Mouse (Mus musculus) hindbrain, postnatal 0 days (tissue): ENCODE measurements around the gene Tma7. TPM values are rescaled to one million over a fixed set of nuclear protein-coding genes. Genes with fewer than 3 reads are reported as not detected.

ENCODE experiments used
- ATAC-seq: fragments of 200-750 bp; cut with Nextera tagmentation; 2 replicates; pipeline ENCODE4 v1.8.0; 2017; ENCODE audit warnings: mild to moderate bottlenecking, moderate TSS enrichment, moderate library complexity
- DNase-seq: peaks from one replicate; pipeline ENCODE4 v3.0.0-alpha.2; 2015; ENCODE audit warnings: low spot score
- H3K27ac ChIP-seq: fragments of 300-500 bp; sonication (generic); 2 replicates; pipeline ENCODE4 v1.5.1; 2014; ENCODE audit warnings: mild to moderate bottlenecking
- H3K27me3 ChIP-seq: fragments of 300-500 bp; sonication (generic); 2 replicates; pipeline ENCODE4 v1.6.1; 2014; ENCODE audit warnings: low read length, mixed read lengths; ENCODE audit not compliant: insufficient read depth
- H3K36me3 ChIP-seq: fragments of 300-500 bp; sonication (generic); 2 replicates; pipeline ENCODE4 v1.6.1; 2014; ENCODE audit warnings: low read length, mixed read lengths; ENCODE audit not compliant: insufficient read depth
- H3K4me1 ChIP-seq: fragments of 300-500 bp; sonication (generic); 2 replicates; pipeline ENCODE4 v1.6.1; 2014; ENCODE audit warnings: antibody characterized with exemption, low read length, mixed read lengths; ENCODE audit not compliant: insufficient read depth
- H3K4me2 ChIP-seq: fragments of 300-500 bp; sonication (generic); 2 replicates; pipeline ENCODE4 v1.6.1; 2014; ENCODE audit warnings: low read depth, mild to moderate bottlenecking, low read length, moderate library complexity, mixed read lengths
- H3K4me3 ChIP-seq: fragments of 300-500 bp; sonication (generic); 2 replicates; pipeline ENCODE4 v1.5.1; 2014; ENCODE audit warnings: low read length
- H3K9ac ChIP-seq: fragments of 300-500 bp; sonication (generic); replicated peaks from 2 replicates; pipeline ENCODE4 v1.6.1; 2014; ENCODE audit warnings: mild to moderate bottlenecking, low read length, moderate library complexity, mixed read lengths
- H3K9me3 ChIP-seq: fragments of 300-500 bp; sonication (generic); 2 replicates; pipeline ENCODE4 v1.6.1; 2016; ENCODE audit warnings: low read length, mixed read lengths
- CTCF ChIP-seq: IDR thresholded peaks from 2 replicates; pipeline ENCODE4 v1.5.1; 2016; ENCODE audit warnings: antibody characterized with exemption, control low read depth, low read depth
- WGBS: fragments of 180-500 bp; shearing (Covaris S2); extraction: QIAGEN DNeasy Blood & Tissue Kit; methylation state at CpG from one replicate; pipeline ENCODE4 v1.1.7; 2014; 5-methylcytosine and 5-hydroxymethylcytosine counted together
- polyA plus RNA-seq: library from polyadenylated mRNA; unstranded; fragments of >200 nt; fragmentation: Nextera tagmentation; extraction: Ambion mirVana; gene quantifications from 2 replicates; pipeline ENCODE4 v1.2.1, GENCODE M21; 2015
- total RNA-seq: library from RNA; depleted of rRNA; stranded (reverse); fragments of >200 nt; gene quantifications from 2 replicates; pipeline ENCODE4 v1.2.3, GENCODE M21; 2014; rRNA removed

Tma7 gene
- 56.2 and 73.8 TPM in 2 replicates for total RNA-seq
- polyA plus RNA-seq: 764 and 779 TPM in 2 replicates

DNA sequence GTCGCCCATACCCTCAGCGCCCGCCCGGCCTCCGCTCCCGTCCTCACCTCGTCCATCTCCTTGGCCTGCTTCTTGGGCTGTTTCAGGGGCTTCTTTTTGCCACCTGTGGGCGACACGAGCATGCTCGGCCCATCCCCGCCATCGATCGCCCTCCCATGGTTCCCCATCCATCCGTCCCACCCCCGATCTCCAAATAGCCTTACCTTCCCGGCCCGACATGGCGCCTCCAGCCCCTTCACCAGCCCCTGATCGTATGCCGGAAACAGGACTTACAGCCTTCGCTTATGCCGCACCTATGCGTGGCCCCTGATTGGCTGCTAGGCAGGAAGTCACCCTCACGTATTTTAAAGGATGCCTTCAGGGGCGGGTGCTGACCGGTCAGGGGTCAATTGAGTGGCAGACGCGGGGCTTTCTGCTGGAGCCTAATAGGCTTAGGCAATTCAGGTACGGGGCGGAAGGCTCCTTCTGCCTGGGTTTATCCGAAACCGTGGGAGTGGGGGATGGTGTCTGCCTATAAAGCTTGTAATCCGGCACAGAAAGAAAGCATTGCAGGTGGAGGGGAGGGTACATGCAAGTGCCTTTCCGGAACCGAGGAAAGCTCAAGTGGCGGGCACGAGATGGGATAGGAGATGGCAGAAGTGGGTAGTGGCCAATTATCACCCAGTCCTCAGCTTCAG, at the start of gene Tma7, which contains the start of gene Ccdc51:
Tma7 (minus strand) TSS at position 464 of the 677 bp plus-strand sequence.
Ccdc51 (plus strand) TSS at position 370 of the 677 bp plus-strand sequence.
- peak within 1 kb of the TSS; percentile 84 for H3K4me2 ChIP-seq
- H3K27me3 ChIP-seq: no peaks in the 10 kb centered on the region
- H3K9me3 ChIP-seq: no peaks in the 10 kb centered on the region
- H3K9ac ChIP-seq: peak within 1 kb of the TSS; percentile 64
- H3K27ac ChIP-seq: peak within 1 kb of the TSS; percentile 75
- ATAC-seq: peak; percentile 98
- H3K36me3 ChIP-seq: 0 out of 2 replicates have a peak, but pooled peaks cover 6% of the 10 kb centered on the region
- DNase-seq: peak; percentile 93
- WGBS: under 1% methylated on average over 37 of the region's 37 CpGs
- TF ChIP-seq CTCF: no peak
- peak within 1 kb of the TSS; percentile 54 for H3K4me3 ChIP-seq
- peaks cover 15% of the 10 kb centered on the region for H3K4me1 ChIP-seq

DNA sequence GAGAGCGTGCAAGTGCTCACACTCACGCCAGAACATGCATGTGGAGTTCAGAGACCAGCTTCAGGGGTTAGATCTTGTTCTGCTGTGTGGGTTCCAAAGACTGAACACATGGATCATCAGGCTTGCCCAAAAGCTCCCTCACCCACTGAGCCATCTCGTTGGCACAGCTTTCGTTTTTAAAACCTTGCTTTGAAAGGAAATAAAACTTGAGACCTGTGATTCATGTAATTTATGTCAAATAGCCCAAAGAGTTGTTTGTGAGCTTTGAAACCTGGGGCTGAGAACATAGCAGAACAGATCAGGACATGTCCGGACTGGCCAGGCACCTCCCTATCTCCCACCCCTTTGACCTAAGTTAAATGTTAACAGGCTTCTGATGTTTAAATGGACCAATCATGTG, 47.7 kb upstream of the Tma7 start:
- no peak overlapping the region for H3K27ac ChIP-seq
- TF ChIP-seq CTCF: no peak
- H3K27me3 ChIP-seq: no peaks in the 10 kb centered on the region
- no peak overlapping the region for H3K9ac ChIP-seq
- H3K4me3 ChIP-seq: no peak overlapping the region
- ATAC-seq (no peak), DNase-seq (no peak)
- H3K9me3 ChIP-seq: no peaks in the 10 kb centered on the region
- H3K36me3 ChIP-seq: no peaks in the 10 kb centered on the region
- no peaks in the 10 kb centered on the region for H3K4me1 ChIP-seq
- H3K4me2 ChIP-seq: no peak overlapping the region
- 88% methylated on average over 5 of the region's 5 CpGs for WGBS

DNA sequence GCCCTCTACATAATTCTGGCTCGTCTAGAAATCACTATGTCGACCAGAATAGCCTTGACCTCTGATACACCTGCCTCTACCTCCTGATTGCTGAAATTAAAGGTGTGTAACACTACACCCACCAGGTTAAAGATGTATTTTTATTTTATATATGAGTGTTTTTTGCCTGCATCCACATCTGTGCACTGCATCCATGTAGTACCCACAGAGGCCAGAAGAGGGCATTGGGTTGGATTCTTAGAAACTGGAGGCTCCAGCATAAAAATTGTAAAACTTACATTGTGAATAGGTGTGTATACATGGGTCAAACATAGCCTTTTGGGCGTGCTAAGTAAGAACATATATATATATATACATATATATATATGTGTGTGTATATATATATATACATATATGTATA, 45.8 kb upstream of the Tma7 start:
- Histone ChIP-seq H3K36me3 (no peaks in the 10 kb centered on the region), H3K9me3 (no peaks in the 10 kb centered on the region), H3K27ac (no peak overlapping the region), H3K4me2 (no peak overlapping the region), H3K4me3 (no peak overlapping the region), H3K27me3 (no peaks in the 10 kb centered on the region), H3K9ac (no peak overlapping the region), H3K4me1 (no peaks in the 10 kb centered on the region)
- 57% methylated on average over 3 of the region's 3 CpGs for WGBS
- no peak for ATAC-seq
- DNase-seq: peak; percentile 52
- peak; percentile 63 for TF ChIP-seq CTCF

DNA sequence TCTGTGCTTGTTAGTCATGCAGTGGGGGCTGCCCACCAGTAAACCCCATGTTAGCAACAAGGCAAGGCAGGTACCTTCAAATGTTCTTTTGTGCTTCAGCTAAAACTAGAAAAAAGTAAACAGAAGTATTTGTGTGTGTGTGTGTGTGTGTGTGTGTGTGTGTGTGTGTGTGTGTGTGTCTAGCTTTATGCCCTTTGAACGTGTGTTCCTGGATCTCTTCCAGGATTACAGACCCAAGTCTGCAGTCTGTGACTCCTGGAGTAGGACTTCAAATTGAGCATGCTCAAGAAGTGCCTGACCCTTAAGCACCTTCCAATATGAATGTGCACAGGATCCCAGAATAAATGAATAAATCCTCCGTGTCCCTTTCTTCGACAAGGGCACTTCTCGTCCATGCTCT, 44.7 kb upstream of the Tma7 start:
- Histone ChIP-seq H3K4me3 (no peak overlapping the region), H3K4me2 (no peak overlapping the region), H3K9ac (no peak overlapping the region), H3K9me3 (no peaks in the 10 kb centered on the region), H3K27me3 (no peaks in the 10 kb centered on the region), H3K36me3 (no peaks in the 10 kb centered on the region), H3K27ac (no peak overlapping the region), H3K4me1 (no peaks in the 10 kb centered on the region)
- DNase-seq (no peak), ATAC-seq (no peak)
- WGBS: 80% methylated on average over 4 of the region's 4 CpGs
- no peak for TF ChIP-seq CTCF

DNA sequence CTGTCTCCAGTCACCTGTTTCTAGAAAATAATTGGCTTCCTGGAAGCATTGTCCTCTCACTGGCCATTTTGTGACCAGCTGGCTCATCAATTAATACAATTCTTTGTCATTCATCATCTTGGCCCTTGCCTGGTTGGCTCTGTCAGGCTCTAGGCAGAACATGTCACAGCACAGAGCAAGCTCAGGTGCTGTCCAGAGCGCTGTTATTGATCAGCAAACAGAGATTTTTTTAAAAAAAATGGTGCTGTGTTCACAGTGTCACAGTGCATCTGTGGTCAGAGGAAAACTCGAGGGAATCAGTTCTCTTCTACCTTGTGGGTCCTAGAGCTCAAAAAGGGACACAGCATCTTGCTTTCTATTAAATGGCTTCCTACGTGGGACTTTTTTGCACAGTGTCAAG, 43.1 kb upstream of the Tma7 start:
- Histone ChIP-seq H3K36me3 (no peaks in the 10 kb centered on the region), H3K4me3 (no peak overlapping the region), H3K27me3 (no peaks in the 10 kb centered on the region), H3K9ac (no peak overlapping the region), H3K4me2 (no peak overlapping the region), H3K27ac (no peak overlapping the region), H3K4me1 (no peaks in the 10 kb centered on the region), H3K9me3 (no peaks in the 10 kb centered on the region)
- DNase-seq: no peak
- 64% methylated on average over 3 of the region's 3 CpGs for WGBS
- ATAC-seq: no peak
- no peak for TF ChIP-seq CTCF

DNA sequence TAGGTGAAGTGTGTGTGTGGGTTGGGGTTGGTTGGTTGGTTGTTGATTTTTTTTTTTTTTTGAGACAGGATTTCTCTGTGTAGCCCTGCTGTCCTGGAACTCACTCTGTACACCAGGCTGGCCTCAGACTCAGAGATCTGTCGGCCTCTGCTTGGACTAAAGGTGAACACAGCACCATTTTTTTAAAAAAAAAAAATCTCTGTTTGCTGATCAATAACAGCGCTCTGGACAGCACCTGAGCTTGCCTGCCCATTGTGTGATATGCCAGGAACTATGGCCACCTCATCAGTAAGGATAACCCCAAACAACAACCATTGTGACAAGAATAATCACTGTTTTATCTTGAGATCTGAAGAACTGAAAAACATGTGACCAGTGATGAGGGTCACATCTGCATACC, 42.7 kb upstream of the Tma7 start:
- no peak for TF ChIP-seq CTCF
- DNase-seq (no peak), ATAC-seq (no peak)
- 81% methylated on average over 2 of the region's 2 CpGs for WGBS
- Histone ChIP-seq H3K27me3 (no peaks in the 10 kb centered on the region), H3K4me3 (no peak overlapping the region), H3K27ac (no peak overlapping the region), H3K36me3 (no peaks in the 10 kb centered on the region), H3K9ac (no peak overlapping the region), H3K4me1 (no peaks in the 10 kb centered on the region), H3K9me3 (no peaks in the 10 kb centered on the region), H3K4me2 (no peak overlapping the region)

DNA sequence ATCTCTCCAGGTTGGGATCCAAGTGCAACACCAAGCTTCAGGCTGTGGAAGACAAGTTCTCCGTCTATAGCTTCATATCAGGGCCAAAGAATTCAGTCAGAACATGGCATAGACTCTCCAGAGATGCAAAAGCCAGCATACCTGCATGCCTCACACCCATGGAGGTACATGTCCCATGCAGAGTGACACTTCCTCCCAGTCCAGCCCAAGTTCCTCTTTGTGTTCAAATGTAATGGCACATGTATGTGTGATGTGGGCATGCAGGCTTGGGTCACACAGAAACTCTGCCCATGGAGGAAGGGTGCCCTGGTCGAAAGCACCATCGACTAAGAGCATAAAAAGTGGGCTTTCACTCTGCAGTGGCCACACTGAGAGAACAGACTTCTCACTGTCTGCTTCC, 41.8 kb upstream of the Tma7 start:
- Histone ChIP-seq H3K36me3 (0 out of 2 replicates have a peak, but pooled peaks cover 1% of the 10 kb centered on the region), H3K4me1 (no peaks in the 10 kb centered on the region), H3K4me3 (no peak overlapping the region), H3K27me3 (no peaks in the 10 kb centered on the region), H3K9ac (no peak overlapping the region), H3K9me3 (no peaks in the 10 kb centered on the region), H3K4me2 (no peak overlapping the region), H3K27ac (no peak overlapping the region)
- ATAC-seq (no peak), DNase-seq (no peak)
- WGBS: 94% methylated on average over 3 of the region's 3 CpGs
- TF ChIP-seq CTCF: no peak
